Mouse (Mus musculus) lung, postnatal 0 days (tissue): ENCODE results near the gene Abca7. TPM values are rescaled to one million over a fixed set of nuclear protein-coding genes. Genes with fewer than 3 reads are reported as not detected.
A peak's percentile ranks its signal among the peaks of the same experiment; 100 is the strongest.
"Not testable (repeated sequence)": the region's sequence is repeated elsewhere in the genome, so short reads cannot be mapped to it uniquely, and the experiment has no call there.

Source experiments
- ATAC-seq: fragments of 200-750 bp; cut with Nextera tagmentation; 2 replicates; pipeline ENCODE4 v1.8.0; 2017; ENCODE audit warnings: moderate library complexity
- DNase-seq: peaks from one replicate; pipeline ENCODE4 v3.0.0-alpha.2; 2016; ENCODE audit warnings: low spot score
- H3K27ac ChIP-seq: fragments of 300-500 bp; sonication (generic); 2 replicates; pipeline ENCODE4 v1.5.1; 2014; ENCODE audit warnings: antibody characterized with exemption, mild to moderate bottlenecking, low read length, mixed read lengths
- H3K27me3 ChIP-seq: fragments of 300-500 bp; sonication (generic); replicated peaks from 2 replicates; pipeline ENCODE4 v1.6.1; 2014; ENCODE audit warnings: low read length, mixed read lengths; ENCODE audit not compliant: insufficient read depth
- H3K36me3 ChIP-seq: fragments of 300-500 bp; sonication (generic); 2 replicates; pipeline ENCODE4 v1.6.1; 2014; ENCODE audit warnings: low read length, mixed read lengths; ENCODE audit not compliant: insufficient read depth
- H3K4me1 ChIP-seq: fragments of 300-500 bp; sonication (generic); 2 replicates; pipeline ENCODE4 v1.6.1; 2014; ENCODE audit warnings: antibody characterized with exemption, low read depth, low read length, mixed read lengths; ENCODE audit not compliant: insufficient read depth
- H3K4me2 ChIP-seq: fragments of 300-500 bp; sonication (generic); replicated peaks from 2 replicates; pipeline ENCODE4 v1.6.1; 2014; ENCODE audit warnings: low read depth, mild to moderate bottlenecking, low read length, moderate library complexity, mixed read lengths
- H3K4me3 ChIP-seq: fragments of 300-500 bp; sonication (generic); 2 replicates; pipeline ENCODE4 v1.5.1; 2014; ENCODE audit warnings: low read depth, low read length
- H3K9ac ChIP-seq: fragments of 300-500 bp; sonication (generic); replicated peaks from 2 replicates; pipeline ENCODE4 v1.6.1; 2014; ENCODE audit warnings: low read depth, mild to moderate bottlenecking
- H3K9me3 ChIP-seq: fragments of 300-500 bp; sonication (generic); 2 replicates; pipeline ENCODE4 v1.6.1; 2016; ENCODE audit warnings: low read length, mixed read lengths
- CTCF ChIP-seq: IDR thresholded peaks from 2 replicates; pipeline ENCODE4 v1.5.1; 2016; ENCODE audit warnings: antibody characterized with exemption, mild to moderate bottlenecking
- EP300 ChIP-seq: IDR thresholded peaks from 2 replicates; pipeline ENCODE4 v1.6.1; 2016; ENCODE audit warnings: antibody characterized with exemption, mild to moderate bottlenecking, control low read depth
- WGBS: fragments of 180-500 bp; shearing (Covaris S2); extraction: QIAGEN DNeasy Blood & Tissue Kit; methylation state at CpG from one replicate; pipeline ENCODE4 v1.1.7; 2014; 5-methylcytosine and 5-hydroxymethylcytosine counted together
- polyA plus RNA-seq: library from polyadenylated mRNA; unstranded; fragments of >200 nt; fragmentation: Nextera tagmentation; extraction: Ambion mirVana; gene quantifications from 2 replicates; pipeline ENCODE4 v1.2.1, GENCODE M21; 2015

Abca7 gene
- polyA plus RNA-seq, 1 experiment from 2014 or later, result 5.5 TPM

DNA sequence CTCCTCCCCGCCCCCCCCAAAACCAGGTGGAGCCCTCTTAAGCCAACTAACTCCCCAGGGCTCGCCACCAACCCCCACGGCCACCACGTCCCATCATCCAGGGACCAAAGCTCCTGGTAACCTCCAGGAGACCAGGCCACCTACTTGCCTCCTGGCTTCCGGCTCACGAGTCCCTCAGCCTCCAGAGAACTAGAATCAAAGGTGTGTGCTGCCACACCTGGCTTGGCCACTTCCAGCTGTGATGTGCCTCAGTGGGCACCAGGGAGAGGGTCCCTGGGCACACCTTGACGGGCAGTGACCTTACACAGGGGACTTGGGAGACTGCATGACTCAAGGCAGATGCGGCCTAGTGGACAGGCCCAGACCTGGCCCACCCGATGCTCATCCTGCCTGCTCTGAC is 40.6 kb upstream of the Abca7 start:
- H3K4me3 ChIP-seq, result no peak overlapping the region
- TF ChIP-seq CTCF, result no peak
- TF ChIP-seq EP300, result no peak
- no peaks in the 10 kb centered on the region for H3K27me3 ChIP-seq
- DNase-seq, result no peak
- no peak overlapping the region for H3K27ac ChIP-seq
- H3K9me3 ChIP-seq, result no peaks in the 10 kb centered on the region
- no peak overlapping the region for H3K9ac ChIP-seq
- H3K4me1 ChIP-seq, result peaks cover 6% of the 10 kb centered on the region; the same call in 1 of the 2 replicates
- 57% methylated on average over 9 of the region's 9 CpGs for WGBS
- no peak overlapping the region for H3K4me2 ChIP-seq
- ATAC-seq, result no peak
- H3K36me3 ChIP-seq, result peaks cover 9% of the 10 kb centered on the region; the same call in 1 of the 2 replicates

- Histone ChIP-seq H3K27ac (no peak overlapping the region), H3K4me3 (no peak overlapping the region), H3K9me3 (no peaks in the 10 kb centered on the region), H3K27me3 (no peaks in the 10 kb centered on the region), H3K4me2 (no peak overlapping the region), H3K4me1 (peaks cover 8% of the 10 kb centered on the region; the same call in 1 of the 2 replicates), H3K9ac (no peak overlapping the region), H3K36me3 (0 out of 2 replicates have a peak, but pooled peaks cover 2% of the 10 kb centered on the region)
- no peak for ATAC-seq
- TF ChIP-seq CTCF (no peak), EP300 (no peak)
- no peak for DNase-seq
- WGBS, result 39% methylated on average over 4 of the region's 4 CpGs
Observed at GRCm38 (mm10) chr10:79956643-79957154, 39.6 kb upstream of the Abca7 start.

- 12% methylated on average over 21 of the region's 21 CpGs for WGBS
- no peaks in the 10 kb centered on the region for H3K36me3 ChIP-seq
- H3K4me2 ChIP-seq, result peak overlapping the region; percentile 15; the same call in 1 of the 2 replicates
- H3K4me3 ChIP-seq, result no peak overlapping the region
- no peak for TF ChIP-seq EP300
- TF ChIP-seq CTCF, result peak; percentile 99
- H3K27ac ChIP-seq, result no peak overlapping the region
- ATAC-seq (peak; percentile 14), DNase-seq (peak; percentile 87)
- no peak overlapping the region for H3K9ac ChIP-seq
- H3K27me3 ChIP-seq, result no peaks in the 10 kb centered on the region
- H3K9me3 ChIP-seq, result no peaks in the 10 kb centered on the region
- peaks cover 8% of the 10 kb centered on the region; the same call in 1 of the 2 replicates for H3K4me1 ChIP-seq
Observed at GRCm38 (mm10) chr10:79958140-79958816, 38.0 kb upstream of the Abca7 start.

DNA sequence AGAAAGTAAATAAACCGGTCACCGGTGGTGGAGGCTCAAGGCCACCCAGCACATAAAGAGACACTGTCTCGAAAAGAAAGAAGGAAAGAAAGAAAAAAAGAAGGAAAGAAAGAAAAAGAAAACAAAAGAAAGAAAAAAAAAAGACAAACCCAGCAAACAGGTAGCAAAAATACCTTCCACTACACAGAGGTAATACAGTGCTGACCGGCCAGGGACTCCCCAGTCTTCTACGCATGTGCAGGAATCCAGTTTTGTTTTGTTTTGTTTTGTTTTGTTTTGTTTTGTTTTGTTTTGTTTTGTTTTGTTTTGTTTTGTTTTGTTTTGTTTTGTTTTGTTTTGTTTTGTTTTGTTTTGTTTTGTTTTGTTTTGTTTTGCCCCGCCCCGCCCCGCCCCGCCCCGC is 36.9 kb upstream of the Abca7 start:
- H3K9me3 ChIP-seq, H3K4me1 ChIP-seq, H3K27me3 ChIP-seq, H3K9ac ChIP-seq, H3K36me3 ChIP-seq, H3K27ac ChIP-seq: not testable (repeated sequence)
- DNase-seq, result peak; percentile 56
- Histone ChIP-seq H3K4me2 (peak overlapping the region; percentile 89; the same call in 1 of the 2 replicates), H3K4me3 (peak overlapping the region; percentile 82; the same call in 1 of the 2 replicates)
- peak; percentile 31; the same call in 1 of the 2 replicates for ATAC-seq
- 29% methylated on average over 10 of the region's 10 CpGs for WGBS

DNA sequence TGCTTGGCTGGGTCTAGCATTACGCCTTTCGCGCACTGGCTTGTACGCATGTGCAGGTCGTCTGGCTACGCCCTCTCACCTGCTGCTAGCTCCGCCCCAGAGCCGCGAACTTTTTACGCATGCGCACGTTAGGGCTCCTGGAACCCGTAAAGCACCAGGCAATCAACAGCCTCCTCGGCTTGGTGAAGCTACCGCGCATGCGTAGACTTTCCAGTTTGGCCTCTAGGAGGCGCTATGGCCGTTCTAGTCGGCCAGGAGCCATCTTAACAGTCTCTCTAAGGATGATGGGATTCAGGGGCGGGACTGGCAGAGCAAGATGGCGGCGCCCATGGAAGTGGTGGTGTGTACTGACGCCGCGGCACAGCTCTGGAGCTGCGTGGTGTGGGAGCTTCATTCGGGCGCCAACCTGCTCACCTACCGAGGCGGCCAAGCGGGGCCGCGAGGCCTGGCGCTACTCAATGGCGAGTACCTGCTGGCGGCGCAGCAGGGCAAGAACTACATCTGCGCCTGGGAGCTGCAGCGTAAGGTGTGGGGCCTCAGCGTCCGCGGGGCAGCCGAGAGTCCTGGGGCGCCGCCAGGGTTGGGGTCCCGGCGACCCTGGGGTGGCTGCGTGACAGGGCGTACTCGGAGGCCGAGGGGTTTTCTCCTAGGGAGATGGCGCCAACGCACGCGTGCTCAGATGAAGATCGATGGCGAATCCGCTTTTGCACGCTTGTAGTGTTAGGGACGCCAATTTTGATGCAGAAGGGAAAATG is 36.3 kb upstream of the Abca7 start, which contains the start of gene Wdr18:
TSS of gene Wdr18 (plus strand) at position 306 of the 755 bp plus-strand sequence.
- TF ChIP-seq CTCF (peak; percentile 98), EP300 (no peak)
- Histone ChIP-seq H3K4me3 (peak within 1 kb of the TSS; percentile 82), H3K27me3 (no peaks in the 10 kb centered on the region), H3K36me3 (0 out of 2 replicates have a peak, but pooled peaks cover 3% of the 10 kb centered on the region), H3K9ac (peak within 1 kb of the TSS; percentile 56), H3K27ac (peak within 1 kb of the TSS; percentile 64), H3K4me1 (peaks cover 8% of the 10 kb centered on the region; the same call in 1 of the 2 replicates), H3K9me3 (no peaks in the 10 kb centered on the region), H3K4me2 (peak within 1 kb of the TSS; percentile 89)
- DNase-seq (peak; percentile 99), ATAC-seq (peak; percentile 95)
- WGBS, result under 1% methylated on average over 61 of the region's 61 CpGs

DNA sequence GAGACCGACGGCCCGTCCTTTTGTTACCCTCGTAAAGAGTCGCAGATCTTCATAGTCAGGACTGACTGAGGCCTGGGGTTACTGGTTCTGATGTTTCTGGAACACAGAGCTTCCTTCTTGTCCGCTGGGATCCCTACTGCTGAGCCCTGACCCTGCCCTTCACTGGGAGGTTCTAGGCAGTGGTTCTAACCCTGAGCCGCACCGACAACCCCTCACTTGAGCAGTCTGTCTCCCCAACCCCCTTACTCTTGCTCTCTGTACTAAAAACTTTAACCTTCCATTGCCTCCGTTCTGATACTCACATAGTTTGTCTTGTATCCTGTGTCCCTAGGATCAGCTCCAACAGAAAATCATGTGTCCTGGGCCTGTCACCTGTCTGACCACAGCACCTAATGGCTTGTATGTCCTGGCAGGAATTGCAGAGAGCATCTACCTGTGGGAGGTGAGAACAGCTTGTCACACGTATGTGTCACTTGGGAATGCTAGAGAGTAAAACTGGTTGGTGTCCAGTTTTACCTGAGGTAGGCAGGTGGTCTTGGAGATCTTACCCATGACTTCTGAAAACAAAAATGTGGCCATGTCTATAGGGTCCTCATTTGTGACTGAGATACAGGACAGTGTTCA is 35.5 kb upstream of the Abca7 start:
- WGBS, result 16% methylated on average over 10 of the region's 10 CpGs
- Histone ChIP-seq H3K27me3 (no peaks in the 10 kb centered on the region), H3K9ac (peak overlapping the region; percentile 56), H3K4me3 (peak overlapping the region; percentile 82), H3K9me3 (no peaks in the 10 kb centered on the region), H3K4me2 (peak overlapping the region; percentile 89), H3K27ac (no peak overlapping the region), H3K36me3 (peaks cover 7% of the 10 kb centered on the region; the same call in 1 of the 2 replicates), H3K4me1 (peaks cover 8% of the 10 kb centered on the region; the same call in 1 of the 2 replicates)
- TF ChIP-seq EP300 (no peak), CTCF (no peak)
- no peak for DNase-seq
- no peak for ATAC-seq
